Mouse (Mus musculus) MN1 (cell line): ENCODE data around the gene Zfp644.

Experiments used
- DNase-seq: peaks from one replicate; pipeline ENCODE4 v3.0.0-alpha.2; 2016; ENCODE audit warnings: low spot score

Gene Zfp644

DNA sequence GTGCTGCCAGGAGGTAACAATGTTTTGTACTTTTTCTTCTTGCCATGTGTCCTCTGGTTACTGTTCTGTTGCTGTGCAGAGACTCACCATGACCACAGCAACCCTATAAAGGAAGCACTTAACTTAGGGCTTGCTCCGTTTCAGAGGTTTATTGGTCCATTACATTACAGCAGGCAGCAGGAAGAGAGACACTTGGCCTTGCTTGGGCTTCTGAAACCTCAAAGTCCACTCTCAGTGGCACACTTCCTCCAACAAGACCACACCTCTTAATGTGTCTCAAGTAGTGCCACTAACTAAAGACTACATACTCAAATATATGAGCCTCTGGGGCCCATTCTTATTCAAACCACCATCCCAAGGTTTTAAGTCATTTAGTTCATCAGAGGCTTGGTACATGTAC lies 36.2 kb downstream of the Zfp644 start:
- DNase-seq = no peak

DNA sequence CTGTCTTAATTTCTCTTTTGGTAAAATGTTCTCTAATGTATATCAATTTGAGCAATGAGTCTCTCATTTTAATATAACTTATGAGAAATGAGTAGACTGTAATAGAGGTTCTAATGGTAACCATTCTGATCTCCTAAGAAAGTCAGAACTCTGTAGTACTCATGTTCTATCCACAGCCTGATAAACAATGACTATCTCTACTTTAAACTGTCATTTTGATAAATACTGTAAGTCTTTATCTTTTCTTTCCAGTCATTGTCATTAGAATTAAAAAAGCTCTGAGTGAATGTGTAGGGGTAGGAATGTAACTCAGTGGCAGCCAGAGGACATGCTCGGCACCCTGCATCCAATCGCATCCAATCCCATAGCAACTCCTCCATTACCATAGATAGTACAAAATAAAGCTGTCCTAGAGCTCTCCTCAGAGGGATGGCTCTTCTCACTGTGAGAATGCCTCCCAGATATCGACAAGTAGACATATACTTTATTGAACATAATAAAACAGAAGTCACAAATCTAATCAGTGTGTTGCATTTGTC lies 44.2 kb downstream of the Zfp644 start:
- DNase-seq = no peak

GRCm38 (mm10) chr5:106652220-106652753 lies 44.8 kb downstream of the Zfp644 start:
- no peak for DNase-seq

DNA sequence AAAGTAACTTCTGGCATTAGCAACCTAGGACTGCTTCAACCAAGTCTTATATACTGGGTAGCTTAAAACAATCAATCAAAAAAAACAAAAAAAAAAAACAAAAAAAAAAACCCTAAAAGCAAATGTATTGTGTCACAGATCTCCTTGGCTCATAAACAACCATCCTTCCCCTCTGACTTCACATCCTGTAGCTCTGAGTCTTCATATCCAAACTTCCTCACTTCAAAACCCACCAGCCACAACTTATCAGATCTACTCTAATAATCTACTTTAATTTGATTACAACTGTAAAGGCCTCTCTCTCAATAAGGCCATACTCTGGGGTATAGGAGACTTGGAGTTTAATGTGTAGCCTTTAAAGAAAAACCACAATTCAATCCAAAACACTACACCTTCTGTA lies 47.1 kb downstream of the Zfp644 start:
- DNase-seq = no peak

DNA sequence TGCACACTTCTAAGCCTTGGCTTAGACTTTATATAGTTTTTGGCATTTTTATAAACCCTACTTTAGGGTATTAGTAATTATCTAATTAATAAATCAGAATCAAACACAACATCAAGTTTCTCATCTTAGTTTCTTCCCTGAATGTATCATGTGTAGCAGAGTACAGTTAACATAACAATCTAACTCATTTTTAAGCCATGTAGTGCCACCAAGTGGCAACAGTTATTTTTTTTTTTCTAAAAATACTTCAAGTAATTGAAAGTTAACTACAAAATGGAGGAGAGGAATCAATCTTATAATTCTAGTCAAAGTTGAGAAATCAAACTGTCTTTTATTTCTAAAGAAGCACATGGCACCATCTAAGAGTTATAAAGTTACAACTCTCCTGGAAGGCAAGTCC lies 47.6 kb downstream of the Zfp644 start:
- DNase-seq = peak; percentile 9

DNA sequence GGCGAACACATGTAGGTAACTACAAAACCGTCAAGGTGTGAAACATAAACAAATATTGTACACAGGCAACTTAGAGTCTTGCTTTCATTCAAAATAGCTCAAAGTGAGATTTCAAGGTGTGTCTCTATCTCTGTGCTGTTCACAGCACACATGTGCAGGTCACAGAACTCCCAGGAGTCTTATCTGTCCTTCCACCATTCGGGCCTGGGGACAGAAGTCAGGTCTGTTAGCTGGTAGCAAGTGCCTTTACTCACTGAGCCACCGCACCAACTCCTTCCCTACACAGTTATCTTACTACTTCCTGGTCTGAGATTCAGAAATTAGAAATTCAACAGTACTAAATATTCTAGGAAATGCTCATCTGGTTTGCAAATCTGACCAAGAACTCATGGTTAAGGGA lies 53.7 kb downstream of the Zfp644 start:
- DNase-seq = no peak

- DNase-seq = no peak
Measured at GRCm38 (mm10) chr5:106641876-106642275, 55.2 kb downstream of the Zfp644 start.

- no peak for DNase-seq
Measured at GRCm38 (mm10) chr5:106640235-106640809, 56.8 kb downstream of the Zfp644 start.

DNA sequence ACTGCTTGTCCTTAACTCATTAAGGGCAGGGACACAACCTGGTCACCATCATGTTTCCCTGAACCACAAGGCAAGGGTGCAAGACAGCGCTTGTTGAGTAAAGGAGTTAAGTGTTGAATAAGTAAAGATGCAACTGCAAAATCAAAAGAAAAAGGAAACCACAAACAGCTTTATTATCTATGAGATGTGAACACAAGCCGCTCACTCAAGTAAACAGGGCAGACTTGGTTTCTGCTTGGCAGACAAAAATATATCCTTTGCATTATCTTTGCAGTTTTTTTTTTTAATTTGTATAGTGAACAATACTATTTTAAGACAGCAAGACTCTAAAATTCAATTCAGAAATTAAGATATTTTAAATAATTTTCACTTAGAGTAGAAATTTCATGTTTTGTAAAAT lies 57.5 kb downstream of the Zfp644 start:
- DNase-seq = no peak

DNA sequence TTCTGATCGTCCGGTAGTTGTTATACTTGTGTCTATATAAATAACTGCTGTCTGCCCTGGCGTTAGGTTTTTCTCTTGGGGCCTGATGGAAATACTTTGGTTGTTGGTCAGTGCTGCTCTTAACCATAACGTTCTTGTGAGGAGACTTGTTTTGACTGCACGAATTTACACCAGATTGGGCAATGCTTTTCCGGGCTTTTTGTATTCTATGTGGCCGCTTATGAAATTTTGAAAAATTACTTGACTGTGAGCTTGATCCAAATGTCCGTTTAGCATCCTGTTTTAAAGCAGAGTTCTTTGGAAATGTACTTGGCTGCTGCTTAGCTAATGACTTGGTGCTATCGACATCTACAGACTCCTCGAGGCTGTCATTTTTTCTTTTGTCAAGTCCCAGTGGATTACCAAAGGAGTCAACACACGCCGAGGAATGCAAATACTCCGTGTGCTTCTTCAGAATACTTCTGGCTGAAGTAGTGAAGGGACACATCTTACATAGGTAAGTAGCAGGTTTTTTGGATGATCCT lies 60.6 kb downstream of the Zfp644 start:
- no peak for DNase-seq

- no peak for DNase-seq
Measured at GRCm38 (mm10) chr5:106628369-106629149, 68.5 kb downstream of the Zfp644 start.

DNA sequence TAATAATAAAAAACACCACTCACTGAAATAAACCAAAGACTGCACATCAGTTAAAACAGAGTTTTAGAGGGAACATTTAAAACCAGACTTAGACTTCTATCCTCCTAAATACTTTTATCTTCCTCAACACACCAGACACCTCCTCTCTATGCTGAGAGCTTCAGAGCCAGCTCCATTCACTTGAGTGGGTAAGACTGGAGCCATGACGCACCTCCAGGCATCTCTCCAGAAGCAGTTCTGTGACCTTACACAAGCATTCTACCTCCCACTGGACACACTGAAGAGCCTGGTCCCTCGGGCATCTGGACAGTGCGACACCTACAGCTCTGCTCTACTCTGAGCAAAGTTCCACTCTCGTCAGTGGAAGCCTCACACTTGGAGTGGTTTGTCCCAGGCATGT lies 73.8 kb downstream of the Zfp644 start:
- DNase-seq = no peak

DNA sequence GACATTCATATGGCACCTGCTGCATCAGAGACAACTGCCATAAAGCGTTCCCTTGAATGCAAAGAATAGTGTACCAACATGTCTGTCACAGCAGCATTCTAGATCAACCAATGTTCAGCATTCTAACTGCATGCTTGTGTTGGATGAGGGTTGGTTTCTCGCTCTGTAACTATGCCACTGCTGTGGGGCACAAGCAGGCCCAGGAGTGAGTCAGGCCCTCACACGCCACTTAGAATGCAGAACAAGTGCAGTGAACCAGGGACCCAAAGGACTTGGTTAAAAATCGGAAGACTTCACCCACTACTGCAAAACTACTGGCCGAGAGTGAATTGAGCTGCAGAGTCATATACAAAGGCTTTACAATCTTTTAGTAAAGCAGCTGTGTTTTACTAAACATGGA lies 74.9 kb downstream of the Zfp644 start:
- DNase-seq = no peak

- no peak for DNase-seq
Measured at GRCm38 (mm10) chr5:106620446-106620845, 76.6 kb downstream of the Zfp644 start.

DNA sequence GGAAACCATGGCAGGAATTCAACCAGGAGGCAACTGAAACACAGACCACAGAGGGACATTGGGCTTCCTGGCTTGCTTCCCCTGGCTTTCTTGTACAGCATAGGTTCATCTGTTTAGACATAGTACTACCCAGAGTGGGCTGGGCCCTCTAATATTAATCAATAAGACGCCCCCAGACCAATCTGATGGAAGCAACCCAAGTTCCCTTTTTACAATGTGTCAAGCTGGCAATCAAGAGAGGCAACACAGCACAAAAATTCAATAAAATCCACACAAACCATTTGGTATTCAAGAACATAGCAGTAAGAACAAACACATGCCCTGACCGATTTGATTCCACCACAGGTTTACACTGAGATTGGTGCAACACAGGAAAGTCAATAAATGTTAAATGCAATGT lies 82.1 kb downstream of the Zfp644 start:
- DNase-seq = no peak

DNA sequence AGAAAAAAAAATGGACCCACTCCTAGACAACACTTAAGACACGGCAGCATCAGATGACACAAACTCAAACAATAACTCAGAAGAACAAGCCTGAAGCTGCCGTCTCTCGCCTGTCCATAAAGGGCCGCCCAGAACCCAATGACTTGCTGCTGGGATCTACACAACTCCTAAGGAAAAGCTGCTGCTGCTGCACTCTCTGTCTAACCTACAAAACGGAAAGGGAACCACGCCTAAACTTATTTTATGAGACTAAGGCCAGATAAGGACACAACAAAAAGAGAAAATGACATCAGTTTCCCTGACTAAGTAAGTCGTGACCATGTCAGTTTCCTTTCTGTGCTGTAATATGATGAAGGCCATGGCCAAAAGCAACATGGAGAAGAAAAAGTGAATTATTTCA lies 82.5 kb downstream of the Zfp644 start:
- DNase-seq = no peak

GRCm38 (mm10) chr5:106612151-106612550 lies 84.9 kb downstream of the Zfp644 start:
- DNase-seq = no peak

- no peak for DNase-seq
Measured at GRCm38 (mm10) chr5:106608798-106609197, 88.3 kb downstream of the Zfp644 start, which contains the start of gene Gm17304. Gene Gm17304 (plus strand): TSS chr5:106609098.

DNA sequence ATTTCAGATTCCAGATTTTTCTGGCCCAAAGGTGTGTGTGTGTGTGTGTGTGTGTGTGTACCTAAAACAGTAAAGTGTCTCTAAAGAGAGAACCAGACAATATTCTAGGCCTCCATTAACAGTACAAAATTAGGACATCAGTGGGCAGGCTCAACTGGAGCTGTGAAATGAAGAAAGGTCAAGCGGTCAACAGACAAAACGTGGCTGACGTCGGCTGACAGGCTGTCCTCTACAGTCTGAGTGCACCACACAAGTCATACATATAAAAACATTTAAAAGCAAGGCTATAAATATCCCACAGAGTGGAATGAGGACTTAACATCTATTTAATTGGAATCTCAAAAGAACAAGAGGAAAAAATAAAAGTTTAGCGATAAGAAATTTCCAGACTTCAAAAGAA lies 90.0 kb downstream of the Zfp644 start:
- DNase-seq = no peak

DNA sequence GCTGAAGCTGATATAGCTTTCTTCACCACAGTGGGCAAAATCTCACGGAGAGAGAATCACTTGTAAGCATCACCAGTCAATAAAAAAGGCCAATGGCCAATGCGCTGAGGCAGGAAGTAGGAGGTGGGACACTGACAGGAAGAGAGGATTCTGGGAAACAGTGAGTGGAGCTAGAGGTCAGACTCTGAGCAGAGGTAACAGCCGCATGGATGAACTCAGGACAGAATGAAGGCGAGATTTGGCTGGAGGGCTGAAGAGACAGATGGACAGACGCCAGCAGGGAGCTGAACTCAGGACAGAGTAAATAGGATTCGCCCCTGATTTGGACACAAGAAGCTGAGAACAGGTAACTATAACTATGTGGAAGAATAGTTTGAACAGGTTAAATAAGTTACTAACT lies 92.0 kb downstream of the Zfp644 start:
- DNase-seq = no peak

GRCm38 (mm10) chr5:106604381-106604780 lies 92.7 kb downstream of the Zfp644 start:
- DNase-seq = no peak

GRCm38 (mm10) chr5:106599482-106599881 lies 97.6 kb downstream of the Zfp644 start:
- peak; percentile 19 for DNase-seq

- DNase-seq = no peak
Measured at GRCm38 (mm10) chr5:106597472-106597871, 99.6 kb downstream of the Zfp644 start.
